Comparison of ENCODE assay signal across 27 mouse cellular contexts in the genomic region with DNA sequence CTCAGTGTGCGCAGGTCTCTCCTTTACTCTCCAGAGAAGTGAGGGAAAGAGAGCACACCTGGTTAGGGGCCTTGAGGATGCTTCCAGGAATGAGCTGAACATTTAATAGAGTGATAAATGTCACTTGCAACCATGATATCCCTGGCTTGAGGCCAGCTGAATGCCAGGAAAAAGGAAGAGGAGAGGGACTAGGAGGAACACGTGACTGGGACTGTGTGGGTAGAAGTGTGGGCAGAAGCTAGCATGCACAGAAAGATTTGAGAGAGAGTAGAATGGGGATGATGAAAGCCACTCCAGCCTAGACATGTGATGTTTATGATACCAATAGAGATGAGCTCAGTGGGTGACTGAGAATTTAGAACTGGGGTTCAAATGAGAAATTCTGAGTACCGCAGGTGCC. TPM values are rescaled to one million over a fixed set of nuclear protein-coding genes. Genes with fewer than 3 reads are reported as not detected.
A peak's percentile ranks its signal among the peaks of the same experiment; 100 is the strongest.
DNase-seq lines count a peak whose midpoint lies in the region; TF ChIP-seq lines count a peak whose summit lies in the region.
"Had no signal": no experiment of that assay in that cellular context is flagged by ENCODE, and none has a peak within 500 bp of the region (broad histone marks: within the 10 kb centered on the region; RNA-seq: fewer than 3 reads in every experiment).

No protein-coding gene starts in this region.

- intact Hi-C loops in left cerebral cortex, adult 2 months (cut with DNase I), result no loop called here
- intact Hi-C loops in left cerebral cortex, postnatal 10 days (cut with DNase I), result no loop called here
- intact Hi-C loops in left cerebral cortex, postnatal 36 days (cut with DNase I), result no loop called here

- peak; percentile 12 to 64 for DNase-seq in frontal cortex, adult 2 months (ENCODE audit: extremely low spot score in 1 of 2, low spot score in 1 of 2)
- no peak for DNase-seq in frontal cortex, postnatal 10 days (ENCODE audit: low spot score in 2 of 2)
- peak; percentile 17 to 18 for DNase-seq in left cerebral cortex, adult 2 months (ENCODE audit: extremely low spot score in 1 of 2, low spot score in 2 of 2)
- no peak for DNase-seq in left cerebral cortex, postnatal 10 days (ENCODE audit: extremely low spot score in 1 of 2, low spot score in 2 of 2)
- DNase-seq in CD4-positive helper T cell, adult 2 months (ENCODE audit: low read depth, low spot score), result peak; percentile 9
- DNase-seq in left cerebral cortex, postnatal 36 days (ENCODE audit: low spot score in 2 of 2), result peak; percentile 23 to 28
- DNase-seq in adrenal gland, postnatal 36 days, result no peak
- DNase-seq: adrenal gland, postnatal 25 days; cerebellum, adult 2 months; cerebellum, postnatal 14 days; forebrain, postnatal 0 days; gastrocnemius, postnatal 10 days; heart, postnatal 10 days; kidney, postnatal 25 days; liver, embryonic 13.5 days; lung, adult 18-20 months; lung, postnatal 10 days; midbrain, embryonic 14.5 days; retina, postnatal 1 day; thymus, postnatal 4 days had no signal

- H3K4me3 ChIP-seq in left cerebral cortex, adult 2 months, result no peak overlapping the region
- H3K4me3 ChIP-seq: embryonic facial prominence, embryonic 10.5 days; embryonic facial prominence, embryonic 15.5 days; forebrain, embryonic 12.5 days; heart, embryonic 13.5 days; limb, embryonic 10.5 days; limb, embryonic 15.5 days; liver, embryonic 13.5 days had no signal

- TF ChIP-seq CTCF in left cerebral cortex, adult 2 months (IDR thresholded peaks at IDR 0.05), result no peak

- H3K27ac ChIP-seq in left cerebral cortex, adult 2 months, result no peak overlapping the region
- H3K27ac ChIP-seq: embryonic facial prominence, embryonic 10.5 days; embryonic facial prominence, embryonic 15.5 days; forebrain, embryonic 12.5 days; heart, embryonic 13.5 days; hindbrain, embryonic 14.5 days; limb, embryonic 10.5 days; limb, embryonic 15.5 days; liver, embryonic 13.5 days had no signal

RNA-seq across cellular contexts. Expression of a gene that starts 52.0 kb away (rescaled TPM):
- 39.0 and 40.5 TPM in 2 replicates for polyA plus RNA-seq in frontal cortex, adult 2 months (2012; rRNA removed)
- total RNA-seq in left cerebral cortex, adult 2 months (2021), result 100 to 1,000 TPM; 162 TPM
- 10 to 100 TPM; 44.1 to 44.2 TPM for total RNA-seq in left cerebral cortex, postnatal 10 days (2021)
- 100 to 1,000 TPM; 139 to 148 TPM for total RNA-seq in left cerebral cortex, postnatal 36 days (2021)
- total RNA-seq in adrenal gland, postnatal 36 days (2021), result 100 to 1,000 TPM; 110 to 152 TPM

RNA-seq across cellular contexts. Expression of a gene that starts 52.1 kb away (rescaled TPM):
- polyA plus RNA-seq in frontal cortex, adult 2 months (2012; rRNA removed), result 27.1 and 27.3 TPM in 2 replicates
- total RNA-seq in left cerebral cortex, adult 2 months (2021), result 10 to 100 TPM; 15.9 to 19.1 TPM
- 10 to 100 TPM; 13.2 to 17.0 TPM for total RNA-seq in left cerebral cortex, postnatal 10 days (2021)
- total RNA-seq in left cerebral cortex, postnatal 36 days (2021), result 10 to 100 TPM; 18.8 to 20.9 TPM
- total RNA-seq in adrenal gland, postnatal 36 days (2021), result 10 to 100 TPM; 40.5 to 46.7 TPM

Comparison
In these comparisons a context has a peak if more than half of its experiments do, and no peak if none do; other contexts are left out.
1. DNase-seq: peak in frontal cortex, adult 2 months (2 of 2), left cerebral cortex, adult 2 months (2 of 2), CD4-positive helper T cell, adult 2 months (single experiment) and left cerebral cortex, postnatal 36 days (2 of 2); none in frontal cortex, postnatal 10 days (0 of 2), left cerebral cortex, postnatal 10 days (0 of 2) and adrenal gland, postnatal 36 days (0 of 2).